Mouse (Mus musculus) neural tube, postnatal 0 days (tissue): Measurements from ENCODE around the gene Dnajb11. TPM values are rescaled to one million over a fixed set of nuclear protein-coding genes. Genes with fewer than 3 reads are reported as not detected.

Source experiments
- polyA plus RNA-seq: library from polyadenylated mRNA; unstranded; fragments of >200 nt; fragmentation: Nextera tagmentation; extraction: Ambion mirVana; gene quantifications from 2 replicates; pipeline ENCODE4 v1.2.1, GENCODE M21; 2015

Gene Dnajb11
- 86.0 and 92.5 TPM in 2 replicates for polyA plus RNA-seq

GRCm38 (mm10) chr16:22857431-22858113 lies at the start of gene Dnajb11, which contains the start of gene Tbccd1:
Gene Dnajb11, plus strand, starts transcription at chr16:22857845.
Gene Tbccd1, minus strand, starts transcription at chr16:22857669.

GRCm38 (mm10) chr16:22811477-22811876 lies 46.2 kb upstream of the Dnajb11 start, which contains the start of gene Crygs:
Gene Crygs, minus strand, starts transcription at chr16:22811577.

GRCm38 (mm10) chr16:22890683-22891510 lies 33.3 kb downstream of the Dnajb11 start, which contains the start of gene Ahsg:
Gene Ahsg, plus strand, starts transcription at chr16:22891277.

GRCm38 (mm10) chr16:22918034-22918433 lies 60.4 kb downstream of the Dnajb11 start, which contains the start of gene Fetub:
Gene Fetub, plus strand, starts transcription at chr16:22918334.

Other genes starting within 250 kb of the Dnajb11 start
- 9.9 and 10.8 TPM in 2 replicates for gene Dgkg, start 200.6 kb upstream of the Dnajb11 start, polyA plus RNA-seq
- 0.36 TPM in 1 of 2 replicates, not detected in the other for gene Crygs, start 46.3 kb upstream of the Dnajb11 start, polyA plus RNA-seq
- 16.4 and 16.7 TPM in 2 replicates for gene Tbccd1, start 176 bp upstream of the Dnajb11 start, polyA plus RNA-seq
- gene Ahsg, start 33.4 kb downstream of the Dnajb11 start, polyA plus RNA-seq = 1.2 and 3.1 TPM in 2 replicates
- gene Fetub, start 60.5 kb downstream of the Dnajb11 start, polyA plus RNA-seq = 0.31 TPM in 1 of 2 replicates, not detected in the other
- gene Hrg, start 93.2 kb downstream of the Dnajb11 start, polyA plus RNA-seq = 0.12 and 0.18 TPM in 2 replicates
- gene Kng2, start 171.6 kb downstream of the Dnajb11 start, polyA plus RNA-seq = 0.72 and 1.9 TPM in 2 replicates
- 0.25 and 0.62 TPM in 2 replicates for gene Kng1, start 200.0 kb downstream of the Dnajb11 start, polyA plus RNA-seq
- 263 and 281 TPM in 2 replicates for gene Eif4a2, start 249.6 kb downstream of the Dnajb11 start, polyA plus RNA-seq